Mouse (Mus musculus) midbrain, embryonic 10.5 days (tissue): ENCODE data around the gene Alox12b. TPM values are rescaled to one million over a fixed set of nuclear protein-coding genes. Genes with fewer than 3 reads are reported as not detected.

Source experiments
- DNase-seq: peaks from one replicate; pipeline ENCODE4 v3.0.0-alpha.2; 2017; ENCODE audit warnings: low spot score
- H3K27ac ChIP-seq: fragments of 300-500 bp; sonication (generic); replicated peaks from 2 replicates; pipeline ENCODE4 v1.5.1; 2016; ENCODE audit warnings: mild to moderate bottlenecking
- H3K27me3 ChIP-seq: fragments of 300-500 bp; sonication (generic); 2 replicates; pipeline ENCODE4 v1.6.1; 2016; ENCODE audit warnings: low read depth, mild to moderate bottlenecking; ENCODE audit not compliant: poor library complexity, severe bottlenecking
- H3K36me3 ChIP-seq: fragments of 300-500 bp; sonication (generic); 2 replicates; pipeline ENCODE4 v1.6.1; 2016; ENCODE audit warnings: mild to moderate bottlenecking, moderate library complexity
- H3K4me1 ChIP-seq: fragments of 300-500 bp; sonication (generic); 2 replicates; pipeline ENCODE4 v1.6.1; 2016
- H3K4me3 ChIP-seq: fragments of 300-500 bp; sonication (generic); 2 replicates; pipeline ENCODE4 v1.5.1; 2016; ENCODE audit warnings: mild to moderate bottlenecking, moderate library complexity
- H3K9me3 ChIP-seq: fragments of 300-500 bp; sonication (generic); replicated peaks from 2 replicates; pipeline ENCODE4 v1.6.1; 2016; ENCODE audit warnings: mild to moderate bottlenecking
- WGBS: fragments of 180-500 bp; shearing (Covaris S2); methylation state at CpG from one replicate; pipeline ENCODE4 v1.1.7; 2016; 5-methylcytosine and 5-hydroxymethylcytosine counted together
- polyA plus RNA-seq: library from polyadenylated mRNA; unstranded; fragments of >200 nt; fragmentation: Nextera tagmentation; extraction: Ambion mirVana; gene quantifications from 2 replicates; pipeline ENCODE4 v1.2.1, GENCODE M21; 2016

Gene Alox12b
- polyA plus RNA-seq, 1 experiment from 2014 or later: not detected

DNA sequence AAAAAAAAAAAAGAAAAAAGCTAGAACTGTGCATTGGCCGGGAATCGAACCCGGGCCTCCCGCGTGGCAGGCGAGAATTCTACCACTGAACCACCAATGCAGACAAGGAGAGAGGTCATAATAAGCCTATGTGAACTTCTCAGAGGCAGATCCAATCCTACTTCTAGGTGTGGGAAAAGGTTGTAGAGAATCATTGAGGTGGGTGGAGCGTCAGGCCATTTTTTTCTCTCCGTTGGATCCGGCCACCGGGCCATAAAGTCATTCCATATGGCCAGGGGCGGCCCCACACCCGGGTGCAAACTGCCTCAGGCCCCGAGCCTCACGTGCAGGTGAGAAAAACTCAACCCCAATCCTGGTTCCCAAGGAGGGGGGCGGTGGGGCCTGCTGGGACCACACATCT is 38.0 kb upstream of the Alox12b start:
- DNase-seq: peak; percentile 82
- Histone ChIP-seq H3K9me3 (no peaks in the 10 kb centered on the region), H3K36me3 (no peaks in the 10 kb centered on the region), H3K27ac (no peak overlapping the region), H3K4me1 (peaks cover 63% of the 10 kb centered on the region), H3K4me3 (peak overlapping the region; percentile 87), H3K27me3 (peaks cover 71% of the 10 kb centered on the region)
- under 1% methylated on average over 15 of the region's 15 CpGs for WGBS

DNA sequence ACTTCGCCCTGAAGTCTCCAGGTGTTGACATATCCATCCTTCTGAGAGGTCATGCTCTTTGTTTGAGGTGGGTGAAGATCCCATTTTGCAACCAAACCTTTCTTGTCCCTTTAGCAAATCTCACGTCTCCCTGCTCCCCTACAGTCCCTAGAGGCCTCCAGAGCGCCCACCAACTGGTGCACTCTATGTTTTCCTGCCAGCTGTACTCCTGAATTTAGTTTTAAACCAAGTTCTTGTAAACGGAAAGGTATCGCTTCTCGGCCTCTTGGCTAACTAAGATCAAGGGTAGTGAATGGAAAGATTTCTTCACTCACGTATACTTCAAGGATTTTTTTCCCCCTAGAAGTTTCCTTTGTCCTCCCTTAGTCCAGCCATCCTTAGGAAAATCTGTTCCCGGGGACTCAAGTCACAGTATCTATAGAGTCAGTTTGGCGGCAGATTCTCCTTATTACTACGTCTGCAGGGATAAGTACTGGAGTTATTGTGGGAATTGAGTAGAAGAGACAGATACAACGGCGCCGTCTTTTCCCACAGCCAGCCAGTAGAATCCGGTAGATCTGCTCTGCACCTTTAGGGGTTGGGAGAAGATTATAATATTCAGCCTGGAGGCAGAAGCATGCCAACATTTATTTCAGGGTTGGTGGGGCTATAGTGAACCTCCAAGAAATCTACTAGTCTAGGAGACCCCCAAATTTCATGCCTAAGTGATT is 37.2 kb upstream of the Alox12b start:
- Histone ChIP-seq H3K4me1 (peaks cover 63% of the 10 kb centered on the region), H3K36me3 (no peaks in the 10 kb centered on the region), H3K27ac (no peak overlapping the region), H3K9me3 (no peaks in the 10 kb centered on the region), H3K27me3 (peaks cover 63% of the 10 kb centered on the region), H3K4me3 (peak overlapping the region; percentile 87)
- 24% methylated on average over 14 of the region's 14 CpGs for WGBS
- no peak for DNase-seq

DNA sequence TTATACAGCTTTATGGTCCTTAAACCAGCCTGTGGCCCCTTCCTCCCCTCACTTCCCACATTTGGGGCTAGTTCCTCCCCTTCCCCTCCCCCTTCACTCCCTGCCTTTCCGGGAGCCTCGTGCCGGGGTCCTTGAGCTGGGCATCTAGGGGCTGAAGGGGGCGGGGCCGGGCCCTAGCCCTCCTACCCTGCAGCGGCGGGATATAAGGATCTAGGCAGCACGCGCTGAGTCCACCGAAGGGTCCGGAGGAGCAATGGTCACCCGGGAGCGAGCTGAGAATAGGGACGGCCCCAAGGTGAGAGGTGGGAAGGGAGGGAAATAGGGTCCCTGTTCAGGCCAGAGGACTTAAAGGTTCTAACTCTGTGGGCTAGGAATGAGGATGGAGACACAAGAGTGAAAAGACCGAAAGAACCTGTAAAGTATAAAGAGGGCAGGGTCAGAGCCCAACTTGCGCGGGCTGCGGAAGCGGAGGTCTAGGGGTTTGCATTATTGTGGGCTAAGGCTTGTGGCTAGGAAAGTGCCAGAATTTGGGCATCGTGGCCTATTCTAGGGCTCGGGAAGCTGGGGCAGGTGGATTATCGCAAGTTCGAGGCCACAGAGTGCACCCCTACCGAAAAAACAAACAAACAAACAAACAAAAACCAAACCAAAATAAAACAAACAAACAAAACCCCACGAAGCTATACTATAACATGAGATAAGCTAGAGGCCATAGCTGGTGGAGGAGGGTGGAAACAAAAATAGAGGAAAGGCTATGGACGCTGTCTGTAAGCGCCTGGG is 36.4 kb upstream of the Alox12b start, which contains the start of gene Hes7:
Gene Hes7, plus strand, starts transcription at position 184 of the 780 bp plus-strand sequence.
- Histone ChIP-seq H3K9me3 (no peaks in the 10 kb centered on the region), H3K4me1 (peaks cover 64% of the 10 kb centered on the region), H3K4me3 (peak within 1 kb of the TSS; percentile 87), H3K36me3 (no peaks in the 10 kb centered on the region), H3K27ac (peak within 1 kb of the TSS; percentile 84; the same call in 1 of the 2 replicates), H3K27me3 (peaks cover 55% of the 10 kb centered on the region)
- WGBS: 2% methylated on average over 27 of the region's 27 CpGs
- peak; percentile 70 for DNase-seq

DNA sequence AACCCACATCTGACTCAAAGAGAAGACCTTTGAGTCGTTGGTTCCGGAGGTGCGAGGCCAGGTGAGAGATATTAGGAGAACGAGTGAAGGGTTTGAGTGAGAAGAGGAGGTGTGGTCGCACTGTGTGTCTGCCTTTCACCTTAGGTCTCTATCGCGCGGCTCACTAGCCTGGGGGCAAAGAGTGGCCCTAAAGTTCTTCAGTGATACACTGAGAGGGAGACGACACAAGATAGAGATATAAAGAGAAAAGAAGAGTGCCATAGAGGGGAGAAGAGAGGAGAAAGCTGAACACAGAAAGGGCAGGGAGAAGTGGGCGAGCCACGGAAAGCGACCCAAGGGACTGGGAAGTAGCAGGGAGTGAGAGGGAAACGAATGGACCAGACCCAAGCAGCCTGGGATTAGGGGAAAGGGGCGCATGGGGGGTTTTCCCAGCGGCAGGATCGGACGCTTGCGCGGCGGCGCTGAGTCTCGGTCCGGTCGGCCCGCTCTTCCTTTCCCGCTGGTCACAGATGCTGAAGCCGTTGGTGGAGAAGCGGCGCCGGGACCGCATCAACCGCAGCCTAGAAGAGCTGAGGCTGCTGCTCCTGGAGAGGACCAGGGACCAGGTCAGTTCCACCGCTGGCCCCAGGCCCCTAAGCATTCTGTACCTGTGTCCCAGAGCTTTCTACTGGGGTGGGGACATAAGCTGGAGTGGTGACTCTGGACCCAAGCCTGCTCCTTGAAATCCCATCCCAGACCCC is 35.6 kb upstream of the Alox12b start:
- 1% methylated on average over 33 of the region's 33 CpGs for WGBS
- Histone ChIP-seq H3K9me3 (no peaks in the 10 kb centered on the region), H3K4me1 (peaks cover 72% of the 10 kb centered on the region), H3K36me3 (no peaks in the 10 kb centered on the region), H3K27me3 (peaks cover 50% of the 10 kb centered on the region), H3K27ac (peak overlapping the region; percentile 84; the same call in 1 of the 2 replicates), H3K4me3 (peak overlapping the region; percentile 87)
- DNase-seq: peak; percentile 63

DNA sequence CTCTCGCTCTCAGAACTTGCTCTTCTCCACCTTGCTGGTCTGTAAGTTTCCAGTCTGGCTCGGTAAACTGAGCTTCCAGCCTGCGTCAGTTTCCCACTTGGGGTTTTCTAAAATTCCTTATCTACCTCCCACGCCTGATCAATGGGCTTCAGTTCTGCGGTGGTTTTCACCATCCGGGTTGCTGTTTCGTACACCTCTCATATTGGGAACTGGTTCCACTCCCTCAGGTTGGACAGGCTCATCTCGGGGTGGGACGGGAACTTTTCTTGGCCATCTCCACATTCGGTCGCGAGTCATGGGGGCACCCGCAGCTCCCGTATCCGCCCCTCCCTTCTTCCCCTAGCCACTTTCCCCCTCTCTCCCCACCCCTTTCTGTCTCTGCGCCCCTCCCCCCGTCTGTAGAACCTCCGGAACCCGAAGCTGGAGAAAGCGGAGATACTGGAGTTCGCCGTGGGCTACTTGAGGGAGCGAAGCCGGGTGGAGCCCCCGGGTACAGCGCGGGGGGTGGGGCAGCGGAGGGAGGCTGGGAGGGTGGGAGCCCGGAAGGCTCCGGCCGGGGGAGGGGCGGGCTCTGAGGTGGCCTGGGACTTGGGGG is 35.0 kb upstream of the Alox12b start:
- peak; percentile 71 for DNase-seq
- WGBS: under 1% methylated on average over 32 of the region's 32 CpGs
- H3K27me3 ChIP-seq: peaks cover 50% of the 10 kb centered on the region

DNA sequence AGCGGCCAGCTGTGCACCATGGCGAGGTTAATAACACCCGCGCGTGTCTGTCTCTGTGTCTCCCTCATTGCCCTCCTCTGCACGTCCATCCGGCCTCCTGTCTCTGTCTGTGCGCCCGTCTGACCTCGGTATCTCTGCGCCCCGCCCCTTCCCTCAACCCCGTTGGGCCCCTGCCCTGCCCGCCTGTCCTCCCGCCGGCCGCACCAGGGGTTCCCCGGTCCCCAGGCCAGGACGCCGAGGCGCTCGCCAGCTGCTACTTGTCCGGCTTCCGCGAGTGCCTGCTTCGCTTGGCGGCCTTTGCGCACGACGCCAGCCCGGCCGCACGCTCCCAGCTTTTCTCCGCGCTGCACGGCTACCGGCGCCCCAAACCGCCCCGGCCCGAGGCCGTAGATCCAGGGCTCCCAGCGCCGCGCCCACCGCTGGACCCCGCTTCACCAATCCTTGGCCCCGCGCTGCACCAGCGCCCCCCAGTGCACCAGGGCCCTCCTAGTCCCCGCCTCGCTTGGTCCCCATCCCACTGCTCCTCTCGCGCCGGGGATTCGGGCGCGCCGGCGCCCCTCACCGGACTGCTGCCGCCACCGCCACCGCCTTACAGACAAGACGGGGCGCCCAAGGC is 34.3 kb upstream of the Alox12b start, which contains the start of gene 9130213A22Rik:
Gene 9130213A22Rik, minus strand, starts transcription at position 254 of the 616 bp plus-strand sequence.
- WGBS: under 1% methylated on average over 66 of the region's 66 CpGs
- Histone ChIP-seq H3K27ac (peak within 1 kb of the TSS; percentile 84), H3K9me3 (no peaks in the 10 kb centered on the region), H3K27me3 (peaks cover 51% of the 10 kb centered on the region), H3K4me3 (peak within 1 kb of the TSS; percentile 87), H3K36me3 (no peaks in the 10 kb centered on the region), H3K4me1 (peaks cover 69% of the 10 kb centered on the region)
- DNase-seq: peak; percentile 92

More for the DNA sequence above, 35.0 kb upstream of the Alox12b start:
- Histone ChIP-seq H3K9me3 (no peaks in the 10 kb centered on the region), H3K4me1 (peaks cover 75% of the 10 kb centered on the region), H3K27ac (peak overlapping the region; percentile 84), H3K36me3 (no peaks in the 10 kb centered on the region), H3K4me3 (peak overlapping the region; percentile 87)

DNA sequence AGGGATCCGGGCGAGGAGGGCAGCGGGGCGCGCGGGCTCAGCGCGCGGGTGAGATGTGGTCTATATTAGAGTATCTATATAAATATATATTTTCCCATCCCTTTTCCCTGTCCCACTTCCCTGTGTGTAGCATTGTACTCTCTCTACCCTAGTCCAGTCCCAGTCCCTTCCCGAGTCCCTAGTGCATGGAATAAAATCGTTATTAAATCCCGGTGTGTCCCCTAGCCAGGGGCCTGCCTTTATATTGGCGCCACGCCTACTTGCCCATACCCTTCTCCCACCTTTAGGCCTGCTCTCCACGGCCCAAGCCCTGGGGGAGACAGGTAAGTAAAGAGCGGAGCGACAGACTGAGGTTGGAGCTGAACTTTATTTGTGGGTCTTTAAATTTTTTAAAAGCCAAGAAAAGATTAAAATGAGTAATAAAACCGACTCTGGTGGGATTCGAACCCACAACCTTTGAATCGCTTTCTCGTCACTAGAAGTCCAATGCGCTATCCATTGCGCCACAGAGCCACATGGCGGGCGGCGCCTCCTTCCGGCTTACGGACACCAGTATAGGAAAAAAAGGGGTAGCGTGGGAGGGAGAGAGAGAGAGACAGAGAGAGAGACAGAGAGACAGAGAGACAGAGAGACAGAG is 33.6 kb upstream of the Alox12b start:
- peak overlapping the region; percentile 84 for H3K27ac ChIP-seq
- peak; percentile 94 for DNase-seq

DNA sequence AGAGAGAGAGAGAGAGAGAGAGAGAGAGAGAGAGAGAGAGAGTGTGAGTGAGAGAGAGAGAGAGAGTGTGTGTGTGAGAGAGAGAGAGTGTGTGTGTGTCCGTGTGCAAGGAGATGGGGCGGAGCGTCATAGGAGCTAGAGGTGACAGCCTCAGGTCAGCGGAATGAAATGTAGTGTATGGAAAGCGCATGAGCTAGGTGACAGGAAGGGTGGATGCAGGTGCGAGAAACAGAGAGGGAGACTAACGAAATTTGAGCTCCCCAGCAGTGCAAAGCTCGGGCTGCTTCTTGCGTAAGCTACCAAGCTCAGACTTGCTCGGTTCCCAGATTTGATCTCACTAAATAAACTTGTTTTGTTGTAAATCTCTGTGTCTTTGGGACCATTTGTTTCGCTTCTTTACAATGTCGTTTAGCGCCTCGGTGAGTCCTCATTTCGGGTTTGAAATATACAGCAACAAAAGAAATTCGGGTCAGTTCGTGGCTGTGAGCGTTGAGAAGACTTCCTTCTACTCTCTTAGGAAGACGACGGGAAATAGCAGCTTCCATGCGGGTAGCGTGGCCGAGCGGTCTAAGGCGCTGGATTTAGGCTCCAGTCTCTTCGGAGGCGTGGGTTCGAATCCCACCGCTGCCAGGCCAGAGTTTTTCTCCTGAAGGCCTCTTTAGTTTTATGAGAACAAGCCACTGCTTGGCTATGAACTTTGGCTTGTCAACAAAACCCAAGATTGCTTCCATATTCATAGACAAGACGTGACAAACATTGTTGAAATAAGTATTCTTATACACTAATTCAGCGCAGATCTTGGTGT is 32.9 kb upstream of the Alox12b start:
- Histone ChIP-seq H3K27ac (peak overlapping the region; percentile 74), H3K4me3 (peak overlapping the region; percentile 87), H3K9me3 (no peaks in the 10 kb centered on the region), H3K36me3 (no peaks in the 10 kb centered on the region), H3K27me3 (peaks cover 57% of the 10 kb centered on the region), H3K4me1 (peaks cover 58% of the 10 kb centered on the region)
- WGBS: under 1% methylated on average over 31 of the region's 31 CpGs
- peak; percentile 95 for DNase-seq

More for the DNA sequence above, 33.6 kb upstream of the Alox12b start:
- 1% methylated on average over 28 of the region's 29 CpGs for WGBS
- Histone ChIP-seq H3K4me3 (peak overlapping the region; percentile 87), H3K27me3 (peaks cover 57% of the 10 kb centered on the region), H3K36me3 (no peaks in the 10 kb centered on the region), H3K9me3 (no peaks in the 10 kb centered on the region), H3K4me1 (peaks cover 63% of the 10 kb centered on the region)

DNA sequence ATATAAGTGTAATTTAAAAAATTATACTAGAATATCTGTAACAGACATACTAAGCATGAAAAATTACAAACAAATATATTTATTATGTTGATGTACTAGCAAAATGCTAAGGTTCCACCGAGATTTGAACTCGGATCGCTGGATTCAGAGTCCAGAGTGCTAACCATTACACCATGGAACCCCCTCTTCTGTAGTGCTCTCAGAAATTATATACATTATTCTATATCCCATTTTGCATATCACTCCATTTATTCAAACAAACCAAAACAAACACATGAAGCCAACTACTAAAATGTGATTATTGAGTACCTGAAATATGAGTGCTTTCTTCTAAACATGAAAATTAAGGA is 32.3 kb upstream of the Alox12b start:
- Histone ChIP-seq H3K27me3 (peaks cover 54% of the 10 kb centered on the region), H3K27ac (no peak overlapping the region), H3K4me3 (peak overlapping the region; percentile 87), H3K36me3 (no peaks in the 10 kb centered on the region), H3K9me3 (no peaks in the 10 kb centered on the region), H3K4me1 (peaks cover 52% of the 10 kb centered on the region)
- peak; percentile 62 for DNase-seq
- 0% methylated on average over 3 of the region's 3 CpGs for WGBS

DNA sequence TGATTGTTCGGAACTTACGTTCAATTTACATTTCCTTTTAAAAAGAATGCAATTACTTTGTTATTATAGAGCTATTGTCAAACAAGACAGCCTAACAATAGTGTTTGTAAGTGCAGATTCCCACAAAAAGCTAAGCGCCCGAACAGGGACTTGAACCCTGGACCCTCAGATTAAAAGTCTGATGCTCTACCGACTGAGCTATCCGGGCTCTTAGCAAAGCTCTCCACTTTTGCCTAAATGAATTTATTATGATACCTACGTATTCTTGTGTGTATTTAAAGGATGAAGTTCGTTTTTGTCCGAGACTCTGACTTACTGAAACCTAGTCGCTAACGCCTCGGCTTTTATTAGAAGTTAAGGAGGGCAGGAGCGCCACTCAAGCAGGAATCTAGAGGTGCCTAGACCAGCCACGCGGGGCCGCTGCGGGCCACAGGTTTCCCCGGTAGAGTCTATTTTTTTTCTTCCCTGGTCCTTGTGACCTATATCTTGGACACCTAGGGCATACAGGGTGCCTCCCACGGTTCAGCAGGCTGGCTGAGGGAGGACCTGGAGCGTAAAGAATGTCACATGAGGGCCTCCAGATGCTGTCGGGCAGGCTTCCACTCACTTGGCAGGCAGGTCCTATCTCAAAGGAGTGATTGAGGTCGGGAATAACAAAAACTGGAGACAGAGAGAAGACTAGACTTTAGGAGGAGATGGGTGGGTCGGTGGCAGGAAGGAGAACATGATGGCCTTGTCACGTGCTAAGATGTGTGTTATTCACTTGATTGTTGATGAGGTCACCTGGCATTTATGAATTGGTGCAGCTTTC is 31.5 kb upstream of the Alox12b start:
- H3K4me1 ChIP-seq: peaks cover 45% of the 10 kb centered on the region
- peak overlapping the region; percentile 71 for H3K27ac ChIP-seq
- H3K4me3 ChIP-seq: peak overlapping the region; percentile 87
- peaks cover 54% of the 10 kb centered on the region for H3K27me3 ChIP-seq
- peak; percentile 79 for DNase-seq
- no peaks in the 10 kb centered on the region for H3K36me3 ChIP-seq
- WGBS: under 1% methylated on average over 24 of the region's 24 CpGs
- H3K9me3 ChIP-seq: no peaks in the 10 kb centered on the region

DNA sequence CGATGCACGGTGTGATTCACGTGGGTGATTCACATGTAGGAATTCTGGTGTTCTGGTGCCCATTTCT is 31.1 kb upstream of the Alox12b start, which contains the start of gene Aloxe3:
Gene Aloxe3, plus strand, starts transcription at position 45 of the 67 bp plus-strand sequence.
- H3K27me3 ChIP-seq: peaks cover 52% of the 10 kb centered on the region
- DNase-seq: no peak
- H3K4me1 ChIP-seq: peaks cover 40% of the 10 kb centered on the region
- no peaks in the 10 kb centered on the region for H3K36me3 ChIP-seq
- peak within 1 kb of the TSS; percentile 71 for H3K27ac ChIP-seq
- no peaks in the 10 kb centered on the region for H3K9me3 ChIP-seq
- 10% methylated on average over 3 of the region's 3 CpGs for WGBS
- peak within 1 kb of the TSS; percentile 87 for H3K4me3 ChIP-seq
